8 mouse cellular contexts compared by ENCODE assay signal in genomic region chr17:66100566-66101379, GRCm38 (mm10). TPM values are rescaled to one million over a fixed set of nuclear protein-coding genes. Genes with fewer than 3 reads are reported as not detected.
DNase-seq lines count a peak whose midpoint lies in the region; ATAC-seq and TF ChIP-seq lines count a peak whose summit lies in the region.

No protein-coding gene starts in this region.

- TF ChIP-seq CTCF in Patski (IDR thresholded peaks at IDR 0.05), result no peak

- no peaks in the 10 kb centered on the region; the same call in 1 of the 2 replicates for H3K36me3 ChIP-seq in heart, embryonic 12.5 days
- no peaks in the 10 kb centered on the region for H3K36me3 ChIP-seq in forebrain, embryonic 13.5 days (ENCODE audit: poor library complexity, severe bottlenecking)

- peak overlapping the region; percentile 88 for H3K4me2 ChIP-seq in heart, embryonic 12.5 days
- peak overlapping the region; percentile 96 for H3K4me2 ChIP-seq in forebrain, embryonic 13.5 days

- WGBS in heart, embryonic 12.5 days, result 1% methylated on average over 41 of the region's 41 CpGs
- WGBS in forebrain, embryonic 13.5 days, result under 1% methylated on average over 41 of the region's 41 CpGs

- peak overlapping the region; percentile 70 for H3K4me3 ChIP-seq in heart, embryonic 12.5 days
- peak overlapping the region; percentile 88 for H3K4me3 ChIP-seq in forebrain, embryonic 13.5 days

- no peaks in the 10 kb centered on the region for H3K27me3 ChIP-seq in heart, embryonic 12.5 days (replicated peaks)
- H3K27me3 ChIP-seq in Patski, result no peaks in the 10 kb centered on the region
- no peaks in the 10 kb centered on the region for H3K27me3 ChIP-seq in forebrain, embryonic 13.5 days

- peak; percentile 68 for ATAC-seq in heart, embryonic 12.5 days (ENCODE audit: insufficient number of reproducible peaks, low FRiP score)
- peak; percentile 18 for ATAC-seq in Patski
- no peak; the same call in 1 of the 2 replicates for ATAC-seq in forebrain, embryonic 13.5 days
- ATAC-seq in monocyte, adult 5-6 weeks (replicated peaks; ENCODE audit: insufficient number of reproducible peaks, low FRiP score, low TSS enrichment, poor library complexity, severe bottlenecking), result 0 out of 2 replicates have a peak, but pooled peaks have one; percentile 16

- H3K9me3 ChIP-seq in heart, embryonic 12.5 days (replicated peaks), result no peaks in the 10 kb centered on the region
- no peaks in the 10 kb centered on the region for H3K9me3 ChIP-seq in forebrain, embryonic 13.5 days (replicated peaks)

- H3K9ac ChIP-seq in heart, embryonic 12.5 days, result peak overlapping the region; percentile 97
- H3K9ac ChIP-seq in forebrain, embryonic 13.5 days, result peak overlapping the region; percentile 95

- DNase-seq in heart, adult 8-10 months (ENCODE audit: low spot score), result no peak
- no peak for DNase-seq in Patski (ENCODE audit: low read depth, low spot score)
- peak; percentile 27 to 44 for DNase-seq in kidney, postnatal 36 days
- DNase-seq in testis, postnatal 10 days (ENCODE audit: low spot score), result no peak
- DNase-seq in spleen, postnatal 36 days (ENCODE audit: low spot score in 2 of 2), result no peak

- H3K27ac ChIP-seq in heart, embryonic 12.5 days (ENCODE audit: poor library complexity, severe bottlenecking), result peak overlapping the region; percentile 94
- H3K27ac ChIP-seq in forebrain, embryonic 13.5 days, result peak overlapping the region; percentile 93

- H3K4me1 ChIP-seq in heart, embryonic 12.5 days (replicated peaks), result peaks cover 14% of the 10 kb centered on the region
- peaks cover 15% of the 10 kb centered on the region for H3K4me1 ChIP-seq in forebrain, embryonic 13.5 days

- in situ Hi-C loops in Patski (cut with MboI; ENCODE audit: low pct_unique_long_range_greater_than_20kb), result loop anchor here (25.0 kb wide), 1 partner anchor 488 kb away; the partner anchor contains the start of gene Vapa

- POLR2A ChIA-PET in Patski (lab: Charles Lee), result interaction anchor here (0.9 to 1.1 kb wide), 2 partner anchors 8 to 10 kb away, joined by 3 read pairs; partner anchors contain the start of gene Washc1

- CTCF ChIA-PET in Patski (lab: Charles Lee), result interaction anchor here (1.0 to 2.3 kb wide), 8 partner anchors 9 to 237 kb away, joined by 3 to 6 read pairs (median 3); no protein-coding TSS in a partner anchor

RNA-seq across cellular contexts. Expression of gene Ndufv2, which starts 0.6 kb away (rescaled TPM):
- 482 and 485 TPM in 2 replicates for polyA plus RNA-seq in heart, embryonic 12.5 days (2016; fragmentation: Nextera tagmentation; extraction: Ambion mirVana)
- total RNA-seq in heart, adult 8-10 months (2022), result 1,000 to 10,000 TPM; 1,211 to 1,253 (median 1,225) TPM
- polyA plus RNA-seq in Patski (2021), result 294 TPM
- polyA plus RNA-seq in forebrain, embryonic 13.5 days (2015; fragmentation: Nextera tagmentation; extraction: Ambion mirVana), result 354 and 358 TPM in 2 replicates
- total RNA-seq in monocyte, adult 5-6 weeks (2017), result 97.5 to 124 TPM (median 101 TPM) in 3 replicates

RNA-seq across cellular contexts. Expression of gene Washc1, which starts 10.6 kb away (rescaled TPM):
- 27.6 and 30.2 TPM in 2 replicates for polyA plus RNA-seq in heart, embryonic 12.5 days (2016; fragmentation: Nextera tagmentation; extraction: Ambion mirVana)
- total RNA-seq in heart, adult 8-10 months (2022), result 10 to 100 TPM; 17.3 to 24.4 (median 19.3) TPM
- polyA plus RNA-seq in Patski (2021), result 57.7 TPM
- 36.8 and 37.4 TPM in 2 replicates for polyA plus RNA-seq in forebrain, embryonic 13.5 days (2015; fragmentation: Nextera tagmentation; extraction: Ambion mirVana)
- total RNA-seq in monocyte, adult 5-6 weeks (2017), result 15.0 to 43.3 TPM (median 25.2 TPM) in 3 replicates

RNA-seq across cellular contexts. Expression of gene Ddx11, which starts 22.5 kb away (rescaled TPM):
- polyA plus RNA-seq in heart, embryonic 12.5 days (2016; fragmentation: Nextera tagmentation; extraction: Ambion mirVana), result 18.0 and 20.5 TPM in 2 replicates
- 1 to 10 TPM in 3 of 4 experiments, under 1 TPM in 1; 0.88 to 1.5 (median 1.2) TPM for total RNA-seq in heart, adult 8-10 months (2022)
- polyA plus RNA-seq in Patski (2021), result 12.7 TPM
- 16.2 and 17.3 TPM in 2 replicates for polyA plus RNA-seq in forebrain, embryonic 13.5 days (2015; fragmentation: Nextera tagmentation; extraction: Ambion mirVana)
- 4.5 to 12.8 TPM (median 8.1 TPM) in 3 replicates for total RNA-seq in monocyte, adult 5-6 weeks (2017)

RNA-seq across cellular contexts. Expression of gene Ankrd12, which starts 23.9 kb away (rescaled TPM):
- polyA plus RNA-seq in heart, embryonic 12.5 days (2016; fragmentation: Nextera tagmentation; extraction: Ambion mirVana), result 18.7 and 19.6 TPM in 2 replicates
- total RNA-seq in heart, adult 8-10 months (2022), result 10 to 100 TPM; 20.7 to 29.5 (median 24.1) TPM
- 20.4 TPM for polyA plus RNA-seq in Patski (2021)
- 77.4 and 80.8 TPM in 2 replicates for polyA plus RNA-seq in forebrain, embryonic 13.5 days (2015; fragmentation: Nextera tagmentation; extraction: Ambion mirVana)
- total RNA-seq in monocyte, adult 5-6 weeks (2017), result 60.7 to 91.8 TPM (median 63.4 TPM) in 3 replicates

Comparison
In these comparisons a context has a peak if more than half of its experiments do, and no peak if none do; other contexts are left out.
1. DNase-seq: peak in kidney, postnatal 36 days (2 of 2); none in heart, adult 8-10 months (single experiment), Patski (single experiment), testis, postnatal 10 days (single experiment) and spleen, postnatal 36 days (0 of 2).